Mouse (Mus musculus) midbrain, postnatal 0 days (tissue): ENCODE data around the gene Med27. TPM values are rescaled to one million over a fixed set of nuclear protein-coding genes. Genes with fewer than 3 reads are reported as not detected.

Experiments
- ATAC-seq: fragments of 200-750 bp; cut with Nextera tagmentation; 2 replicates; pipeline ENCODE4 v1.8.0; 2017; ENCODE audit warnings: moderate number of reproducible peaks, mild to moderate bottlenecking, moderate TSS enrichment, moderate library complexity; ENCODE audit not compliant: low FRiP score
- DNase-seq: peaks from one replicate; pipeline ENCODE4 v3.0.0-alpha.2; 2015; ENCODE audit warnings: low spot score
- H3K27ac ChIP-seq: fragments of 300-500 bp; sonication (generic); 2 replicates; pipeline ENCODE4 v1.5.1; 2014; ENCODE audit warnings: low read depth, mild to moderate bottlenecking, low read length, mixed read lengths
- H3K27me3 ChIP-seq: fragments of 300-500 bp; sonication (generic); 2 replicates; pipeline ENCODE4 v1.6.1; 2014; ENCODE audit warnings: low read length, control low read depth, mixed read lengths; ENCODE audit not compliant: insufficient read depth
- H3K36me3 ChIP-seq: fragments of 300-500 bp; sonication (generic); 2 replicates; pipeline ENCODE4 v1.6.1; 2014; ENCODE audit warnings: low read length, control low read depth, mixed read lengths; ENCODE audit not compliant: insufficient read depth
- H3K4me1 ChIP-seq: fragments of 300-500 bp; sonication (generic); 2 replicates; pipeline ENCODE4 v1.6.1; 2014; ENCODE audit warnings: mild to moderate bottlenecking, control low read depth, antibody characterized with exemption, low read length, mixed read lengths; ENCODE audit not compliant: insufficient read depth
- H3K4me2 ChIP-seq: fragments of 300-500 bp; sonication (generic); 2 replicates; pipeline ENCODE4 v1.6.1; 2014; ENCODE audit warnings: low read depth, mild to moderate bottlenecking, low read length, mixed read lengths; ENCODE audit not compliant: poor library complexity, severe bottlenecking
- H3K4me3 ChIP-seq: fragments of 300-500 bp; sonication (generic); 2 replicates; pipeline ENCODE4 v1.5.1; 2014; ENCODE audit warnings: low read depth, mild to moderate bottlenecking, low read length, moderate library complexity
- H3K9ac ChIP-seq: fragments of 300-500 bp; sonication (generic); replicated peaks from 2 replicates; pipeline ENCODE4 v1.6.1; 2014; ENCODE audit warnings: mild to moderate bottlenecking, low read length, moderate library complexity, mixed read lengths; ENCODE audit not compliant: poor library complexity, severe bottlenecking
- H3K9me3 ChIP-seq: fragments of 300-500 bp; sonication (generic); 2 replicates; pipeline ENCODE4 v1.6.1; 2016; ENCODE audit warnings: low read length, control low read depth
- CTCF ChIP-seq: IDR thresholded peaks from 2 replicates; pipeline ENCODE4 v1.5.1; 2016; ENCODE audit warnings: antibody characterized with exemption, mild to moderate bottlenecking
- WGBS: fragments of 180-500 bp; shearing (Covaris S2); extraction: QIAGEN DNeasy Blood & Tissue Kit; methylation state at CpG from one replicate; pipeline ENCODE4 v1.1.7; 2014; 5-methylcytosine and 5-hydroxymethylcytosine counted together
- polyA plus RNA-seq: library from polyadenylated mRNA; unstranded; fragments of >200 nt; fragmentation: Nextera tagmentation; extraction: Ambion mirVana; gene quantifications from 2 replicates; pipeline ENCODE4 v1.2.1, GENCODE M21; 2015
- total RNA-seq: library from RNA; depleted of rRNA; stranded (reverse); fragments of >200 nt; gene quantifications from 2 replicates; pipeline ENCODE4 v1.2.3, GENCODE M21; 2014

The Med27 gene
- total and polyA plus RNA-seq, 2 experiments from 2014 or later = 58.0 to 65.0 TPM

DNA sequence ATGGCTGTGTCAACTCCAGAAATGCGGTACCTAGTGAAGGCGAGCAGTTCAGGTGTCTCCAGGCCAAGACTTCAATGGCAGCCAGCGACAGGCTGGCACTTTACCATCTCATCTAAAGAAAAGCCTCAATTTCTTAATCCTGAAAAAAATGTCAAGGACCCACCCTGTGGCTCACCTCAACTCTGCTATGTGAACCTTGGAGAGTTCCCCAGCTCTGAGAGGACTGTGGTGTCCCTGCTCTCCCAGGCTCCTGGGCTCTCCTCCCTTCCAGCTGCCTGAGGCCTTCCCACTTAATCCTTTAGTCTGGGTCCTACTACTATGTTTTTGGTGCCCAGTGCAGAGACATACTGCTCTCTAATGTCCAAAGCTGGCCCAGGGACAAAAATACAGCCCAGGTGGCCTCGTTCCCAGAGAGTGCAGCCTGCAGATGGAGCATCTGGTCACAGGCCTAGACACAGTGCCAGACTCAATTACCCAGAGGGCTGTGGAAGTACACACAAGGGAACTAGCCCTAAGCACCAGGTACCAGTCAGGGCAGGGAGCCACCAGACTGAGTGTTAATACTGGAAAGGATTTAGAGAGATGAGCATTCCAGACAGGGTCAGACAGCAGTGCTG lies 169.3 kb downstream of the Med27 start:
- TF ChIP-seq CTCF = no peak
- H3K27me3 ChIP-seq = no peaks in the 10 kb centered on the region
- no peak overlapping the region for H3K4me2 ChIP-seq
- H3K36me3 ChIP-seq = no peaks in the 10 kb centered on the region
- ATAC-seq = no peak
- H3K4me3 ChIP-seq = no peak overlapping the region
- WGBS = 69% methylated on average over 4 of the region's 4 CpGs
- H3K9me3 ChIP-seq = no peaks in the 10 kb centered on the region
- peak; percentile 65 for DNase-seq
- peaks cover 13% of the 10 kb centered on the region for H3K4me1 ChIP-seq
- H3K27ac ChIP-seq = no peak overlapping the region
- H3K9ac ChIP-seq = no peak overlapping the region

DNA sequence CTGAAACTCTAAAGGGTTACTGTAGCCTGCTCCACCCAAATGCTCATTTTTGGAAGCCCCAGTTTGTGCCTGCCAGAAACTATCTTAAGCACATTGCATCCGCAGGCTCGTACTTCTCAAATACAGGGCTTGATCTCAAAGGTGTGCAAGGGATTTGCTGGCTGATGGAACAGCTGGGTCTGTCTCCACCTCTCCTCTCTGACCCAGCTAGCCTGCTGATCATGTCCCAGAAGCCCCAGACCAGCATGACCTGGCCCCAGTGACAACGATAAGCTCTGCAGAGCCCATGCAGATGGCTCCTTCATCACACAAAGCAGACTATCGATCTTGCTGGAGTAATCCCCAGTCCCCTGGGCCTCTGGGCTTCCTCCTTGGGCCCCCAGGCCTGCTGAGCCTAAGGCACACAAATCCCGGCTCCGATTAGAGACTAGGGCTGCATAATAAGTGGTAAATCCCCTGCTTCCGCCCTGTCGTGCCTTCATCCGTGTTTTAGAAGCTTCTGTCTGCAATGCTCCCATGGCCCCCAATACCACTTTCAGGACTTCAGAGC lies 170.1 kb downstream of the Med27 start:
- DNase-seq = no peak
- H3K27ac ChIP-seq = no peak overlapping the region
- H3K9me3 ChIP-seq = no peaks in the 10 kb centered on the region
- H3K4me1 ChIP-seq = peaks cover 13% of the 10 kb centered on the region
- no peaks in the 10 kb centered on the region for H3K36me3 ChIP-seq
- H3K4me2 ChIP-seq = no peak overlapping the region
- ATAC-seq = no peak
- TF ChIP-seq CTCF = no peak
- no peaks in the 10 kb centered on the region for H3K27me3 ChIP-seq
- H3K4me3 ChIP-seq = no peak overlapping the region
- 15% methylated on average over 9 of the region's 9 CpGs for WGBS
- H3K9ac ChIP-seq = 0 out of 2 replicates have a peak overlapping the region, but pooled peaks have one; percentile 36

DNA sequence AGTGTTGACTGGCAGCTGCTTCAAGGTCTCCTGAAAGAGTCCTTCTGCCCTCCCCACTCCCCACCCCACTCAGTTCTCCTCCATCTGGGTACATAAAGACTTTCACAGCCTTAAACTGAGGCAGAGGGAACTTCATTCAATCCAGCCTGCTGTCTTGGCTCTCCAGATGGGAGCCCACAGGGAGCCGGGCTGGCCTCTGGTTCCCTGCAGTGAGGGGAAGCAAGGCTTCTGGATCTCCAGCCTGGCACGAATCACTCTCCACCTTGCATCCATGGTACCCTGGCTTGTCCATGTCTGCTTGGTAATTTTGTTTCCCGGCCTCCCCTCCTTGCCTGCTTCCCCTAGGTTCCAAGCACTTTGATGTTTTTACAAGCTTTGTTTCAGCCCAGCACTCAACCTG lies 172.8 kb downstream of the Med27 start:
- 24% methylated on average over 3 of the region's 3 CpGs for WGBS
- ATAC-seq (no peak), DNase-seq (no peak)
- H3K4me1 ChIP-seq = peaks cover 13% of the 10 kb centered on the region
- no peaks in the 10 kb centered on the region for H3K36me3 ChIP-seq
- H3K9me3 ChIP-seq = no peaks in the 10 kb centered on the region
- H3K4me2 ChIP-seq = no peak overlapping the region
- no peaks in the 10 kb centered on the region for H3K27me3 ChIP-seq
- H3K27ac ChIP-seq = no peak overlapping the region
- H3K9ac ChIP-seq = no peak overlapping the region
- no peak overlapping the region for H3K4me3 ChIP-seq
- no peak for TF ChIP-seq CTCF

DNA sequence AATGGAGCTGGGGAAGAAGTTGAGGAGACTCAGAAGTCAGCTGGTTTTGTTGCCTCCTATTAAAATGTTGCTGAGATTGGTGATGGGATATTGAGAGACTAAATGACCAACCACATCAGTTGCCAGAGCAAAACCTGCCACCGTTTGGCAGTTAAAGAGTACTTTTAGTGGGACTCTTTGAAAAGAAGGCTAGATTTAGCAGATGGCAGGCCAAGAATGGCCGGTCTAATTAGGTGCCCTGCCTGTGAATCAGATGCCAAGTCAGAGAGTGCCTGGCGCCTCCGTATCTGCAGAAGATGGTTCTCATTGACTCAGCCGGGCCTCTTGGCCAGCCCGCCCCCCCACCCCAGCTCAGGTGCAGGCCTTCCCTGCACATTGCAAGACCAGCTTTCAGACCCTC lies 173.6 kb downstream of the Med27 start:
- Histone ChIP-seq H3K27me3 (no peaks in the 10 kb centered on the region), H3K4me1 (peaks cover 13% of the 10 kb centered on the region), H3K36me3 (no peaks in the 10 kb centered on the region), H3K27ac (no peak overlapping the region), H3K9me3 (no peaks in the 10 kb centered on the region), H3K9ac (no peak overlapping the region), H3K4me2 (no peak overlapping the region), H3K4me3 (no peak overlapping the region)
- DNase-seq (peak; percentile 47), ATAC-seq (no peak)
- WGBS = 71% methylated on average over 6 of the region's 6 CpGs
- no peak for TF ChIP-seq CTCF

DNA sequence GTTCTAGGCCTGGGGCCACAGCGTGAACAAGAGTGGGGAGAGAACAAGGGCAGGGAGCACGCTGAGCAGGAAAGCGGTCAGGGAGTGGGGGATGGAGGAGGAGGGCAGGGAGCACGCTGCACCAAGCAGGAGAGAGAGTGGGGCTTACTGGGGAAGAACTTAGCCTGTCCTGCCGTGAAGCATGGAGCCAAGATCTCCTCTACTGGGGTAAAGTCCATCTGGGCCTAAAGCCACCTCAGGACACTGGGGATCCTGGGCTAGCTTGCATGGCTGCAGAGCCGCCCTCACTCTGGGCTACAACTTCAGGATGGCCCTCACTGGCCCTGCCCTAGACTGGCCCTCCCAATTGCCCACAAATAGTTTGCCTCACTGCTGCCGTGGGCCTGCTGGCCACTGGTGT lies 174.9 kb downstream of the Med27 start:
- 79% methylated on average over 7 of the region's 7 CpGs for WGBS
- Histone ChIP-seq H3K4me3 (no peak overlapping the region), H3K4me1 (peaks cover 13% of the 10 kb centered on the region), H3K9me3 (no peaks in the 10 kb centered on the region), H3K27me3 (no peaks in the 10 kb centered on the region), H3K4me2 (no peak overlapping the region), H3K27ac (no peak overlapping the region), H3K36me3 (no peaks in the 10 kb centered on the region), H3K9ac (no peak overlapping the region)
- no peak for TF ChIP-seq CTCF
- ATAC-seq = no peak
- DNase-seq = no peak

DNA sequence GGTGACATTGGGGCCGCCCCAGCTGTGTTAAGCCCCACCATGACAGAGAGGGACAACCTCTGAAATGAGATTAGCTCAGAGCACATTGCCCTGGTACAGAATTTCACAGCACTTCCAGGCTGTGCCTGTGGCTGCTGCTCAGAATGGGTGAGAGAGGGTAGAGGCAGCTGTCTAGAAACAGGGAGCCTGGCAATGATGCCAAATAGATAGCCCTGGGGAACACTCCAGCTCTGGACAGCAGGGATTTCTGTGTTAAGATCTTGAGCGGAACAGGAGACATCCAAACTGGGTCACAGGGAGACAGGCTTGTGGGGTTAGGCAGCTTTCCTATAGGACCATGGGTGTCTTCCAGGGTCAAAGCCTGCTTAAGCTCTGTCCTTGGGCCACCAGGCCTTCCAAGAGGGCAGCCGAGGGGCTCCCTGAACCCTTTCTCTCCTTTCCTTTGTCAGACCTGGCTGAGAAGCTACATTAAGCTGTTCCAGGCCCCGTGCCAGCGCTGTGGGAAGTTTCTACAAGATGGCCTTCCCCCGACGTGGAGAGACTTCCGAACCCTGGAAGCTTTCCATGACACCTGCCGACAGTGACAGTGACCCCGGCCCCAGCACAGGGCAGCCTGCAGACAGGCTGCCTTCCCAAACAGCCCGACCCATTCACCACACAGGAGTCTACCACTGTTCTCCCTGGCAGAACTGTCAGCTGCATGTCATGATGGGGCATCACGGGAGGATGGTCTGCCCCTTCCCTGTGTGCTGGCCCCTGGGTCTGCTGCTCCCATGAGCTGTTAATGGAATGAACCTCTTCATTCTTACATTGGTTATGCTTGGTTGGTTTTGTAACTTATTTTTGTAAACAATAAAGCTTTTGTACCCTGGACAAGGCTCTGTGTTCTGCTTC lies 177.5 kb downstream of the Med27 start:
- 36% methylated on average over 12 of the region's 12 CpGs for WGBS
- H3K9ac ChIP-seq = no peak overlapping the region
- H3K4me3 ChIP-seq = no peak overlapping the region
- TF ChIP-seq CTCF = no peak
- H3K9me3 ChIP-seq = no peaks in the 10 kb centered on the region
- ATAC-seq = no peak
- no peak overlapping the region for H3K4me2 ChIP-seq
- no peak overlapping the region; the same call in 1 of the 2 replicates for H3K27ac ChIP-seq
- H3K4me1 ChIP-seq = peaks cover 3% of the 10 kb centered on the region; the same call in 1 of the 2 replicates
- DNase-seq = peak; percentile 86
- H3K36me3 ChIP-seq = no peaks in the 10 kb centered on the region
- H3K27me3 ChIP-seq = no peaks in the 10 kb centered on the region
